Comparison of ENCODE assay signal across 8 mouse cellular contexts in the genomic region with DNA sequence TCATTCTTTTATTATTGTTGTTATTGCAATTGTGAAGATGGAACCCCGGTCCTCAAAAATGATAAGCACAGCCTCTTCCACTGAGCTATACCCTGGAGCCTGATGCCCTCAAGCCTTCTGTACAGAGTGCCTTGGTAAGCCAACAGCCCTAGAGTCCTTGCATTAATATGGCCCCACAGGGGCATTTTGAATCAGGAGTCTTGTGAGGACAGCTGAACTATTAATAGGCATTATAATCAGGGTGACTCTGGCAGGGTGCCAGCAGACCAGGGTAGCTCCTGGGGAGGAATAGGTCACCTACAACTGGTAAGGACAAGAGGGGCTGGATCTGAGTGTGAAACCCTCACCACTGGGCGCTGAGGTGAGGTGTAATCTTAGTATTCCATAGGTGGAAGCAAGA. TPM values are rescaled to one million over a fixed set of nuclear protein-coding genes. Genes with fewer than 3 reads are reported as not detected.
A peak's percentile ranks its signal among the peaks of the same experiment; 100 is the strongest.
DNase-seq lines count a peak whose midpoint lies in the region; ATAC-seq and TF ChIP-seq lines count a peak whose summit lies in the region.

No protein-coding gene starts in this region.

- peak overlapping the region; percentile 74 for H3K4me3 ChIP-seq in ES-Bruce4 (ENCODE audit: low read depth, low read length)
- peak overlapping the region; percentile 56 for H3K4me3 ChIP-seq in midbrain, embryonic 12.5 days

- no peak for ATAC-seq in midbrain, embryonic 12.5 days (ENCODE audit: low FRiP score, low read depth)
- ATAC-seq in monocyte, adult 5-6 weeks (replicated peaks; ENCODE audit: insufficient number of reproducible peaks, low FRiP score, low TSS enrichment, poor library complexity, severe bottlenecking) = no peak

- H3K27me3 ChIP-seq in ES-Bruce4 (ENCODE audit: control insufficient read depth, insufficient read depth, low read length, poor library complexity, severe bottlenecking) = no peaks in the 10 kb centered on the region
- H3K27me3 ChIP-seq in midbrain, embryonic 12.5 days = peaks cover 4% of the 10 kb centered on the region; the same call in 1 of the 2 replicates

- H3K4me2 ChIP-seq in midbrain, embryonic 12.5 days (replicated peaks) = peak overlapping the region; percentile 94

- peak; percentile 56 to 73 for DNase-seq in adrenal gland, adult (ENCODE audit: inconsistent age in 2 of 2, low spot score in 1 of 2)
- no peak for DNase-seq in adrenal gland, postnatal 36 days
- peak; percentile 54 to 68 for DNase-seq in heart, adult 18-20 months
- DNase-seq in kidney, adult 18-20 months = peak; percentile 22
- DNase-seq in layer of hippocampus, postnatal 10 days (ENCODE audit: low spot score in 2 of 2) = no peak

- WGBS in midbrain, embryonic 12.5 days = 56% methylated on average over 2 of the region's 2 CpGs

- no peak overlapping the region for H3K27ac ChIP-seq in ES-Bruce4 (ENCODE audit: insufficient read depth, low read length)
- H3K27ac ChIP-seq in midbrain, embryonic 12.5 days (replicated peaks) = no peak overlapping the region; the same call in 1 of the 2 replicates

- H3K4me1 ChIP-seq in ES-Bruce4 (ENCODE audit: control insufficient read depth, insufficient read depth, low read length) = no peaks in the 10 kb centered on the region
- H3K4me1 ChIP-seq in midbrain, embryonic 12.5 days = peaks cover 30% of the 10 kb centered on the region

- no peak for TF ChIP-seq POLR2A in ES-Bruce4 (IDR thresholded peaks at IDR 0.05; ENCODE audit: insufficient read depth, low read length)

- TF ChIP-seq CTCF in ES-Bruce4 (IDR thresholded peaks at IDR 0.05; ENCODE audit: low read depth, low read length) = no peak

- H3K36me3 ChIP-seq in ES-Bruce4 (ENCODE audit: control insufficient read depth, insufficient read depth, low read length, poor library complexity, severe bottlenecking) = peaks cover 4% of the 10 kb centered on the region
- peaks cover 15% of the 10 kb centered on the region; the same call in 1 of the 2 replicates for H3K36me3 ChIP-seq in midbrain, embryonic 12.5 days

- TF ChIP-seq EP300 in ES-Bruce4 (IDR thresholded peaks at IDR 0.05; ENCODE audit: insufficient read depth, low read depth, low read length) = no peak

- H3K9me3 ChIP-seq in ES-Bruce4 (replicated peaks; ENCODE audit: control insufficient read depth, insufficient read depth, low read length, poor library complexity, severe bottlenecking) = no peaks in the 10 kb centered on the region; the same call in 1 of the 2 replicates
- H3K9me3 ChIP-seq in midbrain, embryonic 12.5 days = no peaks in the 10 kb centered on the region

- H3K9ac ChIP-seq in ES-Bruce4 (ENCODE audit: low read depth, poor library complexity, severe bottlenecking) = peak overlapping the region; percentile 50
- H3K9ac ChIP-seq in midbrain, embryonic 12.5 days (replicated peaks) = peak overlapping the region; percentile 52; the same call in 1 of the 2 replicates

RNA-seq across cellular contexts. Expression of gene Gins2, which starts 0.8 kb away (rescaled TPM):
- total RNA-seq in adrenal gland, postnatal 36 days (2021) = 10 to 100 TPM in 1 of 2 experiments, 1 to 10 TPM in 1; 6.3 to 11.0 TPM
- 51.3 and 52.0 TPM in 2 replicates for polyA plus RNA-seq in ES-Bruce4 (2011; ENCODE audit: insufficient read depth, insufficient read length, low read depth, missing spikeins)
- 1 to 10 TPM in 1 of 2 experiments, under 1 TPM in 1; 0.98 to 1.8 TPM for total RNA-seq in heart, adult 18-20 months (2021)
- 73.7 and 84.8 TPM in 2 replicates for polyA plus RNA-seq in midbrain, embryonic 12.5 days (2016; fragmentation: Nextera tagmentation; extraction: Ambion mirVana)
- total RNA-seq in monocyte, adult 5-6 weeks (2017) = 1.1 to 3.2 TPM (median 1.3 TPM) in 3 replicates
- total RNA-seq in layer of hippocampus, postnatal 10 days (2021) = 1 to 10 TPM; 2.5 to 4.2 TPM

RNA-seq across cellular contexts. Expression of gene 1190005I06Rik, which starts 57.5 kb away (rescaled TPM):
- 10 to 100 TPM; 16.7 to 19.7 TPM for total RNA-seq in adrenal gland, postnatal 36 days (2021)
- polyA plus RNA-seq in ES-Bruce4 (2011; ENCODE audit: insufficient read depth, insufficient read length, low read depth, missing spikeins) = 12.4 and 17.7 TPM in 2 replicates
- total RNA-seq in heart, adult 18-20 months (2021) = 1 to 10 TPM; 5.6 to 6.3 TPM
- 5.2 and 5.7 TPM in 2 replicates for polyA plus RNA-seq in midbrain, embryonic 12.5 days (2016; fragmentation: Nextera tagmentation; extraction: Ambion mirVana)
- total RNA-seq in monocyte, adult 5-6 weeks (2017) = not detected in 3 replicates
- total RNA-seq in layer of hippocampus, postnatal 10 days (2021) = 10 to 100 TPM in 1 of 2 experiments, 1 to 10 TPM in 1; 9.0 to 13.1 TPM

Comparison
In these comparisons a context has a peak if more than half of its experiments do, and no peak if none do; other contexts are left out.
1. DNase-seq: peak in adrenal gland, adult (2 of 2), heart, adult 18-20 months (2 of 2) and kidney, adult 18-20 months (single experiment); none in adrenal gland, postnatal 36 days (0 of 2) and layer of hippocampus, postnatal 10 days (0 of 2).